Mouse (Mus musculus): ENCODE results near the gene Sh2d4b. TPM values are rescaled to one million over a fixed set of nuclear protein-coding genes. Genes with fewer than 3 reads are reported as not detected.
A peak's percentile ranks its signal among the peaks of the same experiment; 100 is the strongest.

Gene Sh2d4b
- total and polyA plus RNA-seq, 2 experiments from 2014 or later = 0.74 to 3.0 TPM

GRCm38 (mm10) chr14:40905813-40906212 lies 12.7 kb upstream of the Sh2d4b start:
- H3K27me3 ChIP-seq (ENCODE audit: insufficient read depth, low read length) = no peaks in the 10 kb centered on the region
- peaks cover 36% of the 10 kb centered on the region for H3K36me3 ChIP-seq (ENCODE audit: insufficient read depth, low read length)
- H3K4me1 ChIP-seq (ENCODE audit: insufficient read depth, low read length) = no peaks in the 10 kb centered on the region
- no peak for TF ChIP-seq CTCF (IDR thresholded peaks at IDR 0.05)
- no peak overlapping the region for H3K4me2 ChIP-seq (ENCODE audit: low read depth, low read length, poor library complexity, severe bottlenecking)
- ATAC-seq (ENCODE audit: low FRiP score) (no peak), DNase-seq (ENCODE audit: low spot score) (no peak)
- no peak overlapping the region for H3K27ac ChIP-seq (ENCODE audit: low read depth, low read length)
- no peak overlapping the region for H3K4me3 ChIP-seq (ENCODE audit: low read depth, low read length)
- 94% methylated on average over 8 of the region's 8 CpGs for WGBS
- H3K9me3 ChIP-seq (ENCODE audit: low read length) = no peaks in the 10 kb centered on the region
- H3K9ac ChIP-seq (replicated peaks; ENCODE audit: low read length, poor library complexity, severe bottlenecking) = no peak overlapping the region

DNA sequence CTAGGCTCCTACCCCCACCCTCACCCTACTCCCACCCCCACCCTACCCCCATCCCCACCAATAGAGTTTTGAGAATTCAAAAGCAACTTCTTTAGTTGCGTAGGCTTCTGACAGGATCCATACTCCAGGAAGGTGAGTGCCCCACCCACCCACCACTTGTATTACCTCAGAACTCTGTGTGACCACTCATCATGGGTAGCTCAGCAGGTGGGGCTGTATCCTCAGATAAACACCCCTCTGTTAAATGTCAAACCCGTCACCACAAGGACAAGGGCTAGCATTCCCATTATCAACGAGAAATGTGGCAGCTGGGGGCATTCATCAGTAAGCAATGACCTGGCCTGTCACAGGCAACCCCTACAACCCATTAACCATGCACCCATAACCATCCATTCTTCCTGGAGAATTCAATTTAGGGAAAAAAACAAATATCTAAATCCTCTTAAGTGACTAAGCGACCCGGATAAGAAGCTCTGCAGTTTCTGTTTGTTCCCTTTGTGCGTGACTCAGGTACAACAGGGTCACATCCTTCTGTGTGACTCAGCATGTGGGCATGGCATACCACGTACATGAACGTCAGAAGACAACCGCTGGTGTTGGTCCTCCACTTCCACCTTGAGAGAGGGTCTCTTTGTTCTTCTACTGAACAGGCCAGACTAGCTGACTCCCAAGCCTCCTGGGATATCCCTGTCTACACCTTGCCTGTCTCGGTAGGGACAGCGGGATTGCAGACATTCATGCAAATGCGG lies 9.4 kb upstream of the Sh2d4b start:
- H3K9me3 ChIP-seq (ENCODE audit: low read length) = no peaks in the 10 kb centered on the region
- TF ChIP-seq CTCF (IDR thresholded peaks at IDR 0.05) = no peak
- no peak overlapping the region for H3K27ac ChIP-seq (ENCODE audit: low read depth, low read length)
- DNase-seq (ENCODE audit: low spot score) (no peak), ATAC-seq (ENCODE audit: low FRiP score) (no peak)
- WGBS = 68% methylated on average over 12 of the region's 12 CpGs
- no peaks in the 10 kb centered on the region for H3K27me3 ChIP-seq (ENCODE audit: insufficient read depth, low read length)
- peaks cover 12% of the 10 kb centered on the region for H3K36me3 ChIP-seq (ENCODE audit: insufficient read depth, low read length)
- H3K4me3 ChIP-seq (ENCODE audit: low read depth, low read length) = no peak overlapping the region
- no peak overlapping the region for H3K4me2 ChIP-seq (ENCODE audit: low read depth, low read length, poor library complexity, severe bottlenecking)
- no peaks in the 10 kb centered on the region for H3K4me1 ChIP-seq (ENCODE audit: insufficient read depth, low read length)
- no peak overlapping the region for H3K9ac ChIP-seq (replicated peaks; ENCODE audit: low read length, poor library complexity, severe bottlenecking)

DNA sequence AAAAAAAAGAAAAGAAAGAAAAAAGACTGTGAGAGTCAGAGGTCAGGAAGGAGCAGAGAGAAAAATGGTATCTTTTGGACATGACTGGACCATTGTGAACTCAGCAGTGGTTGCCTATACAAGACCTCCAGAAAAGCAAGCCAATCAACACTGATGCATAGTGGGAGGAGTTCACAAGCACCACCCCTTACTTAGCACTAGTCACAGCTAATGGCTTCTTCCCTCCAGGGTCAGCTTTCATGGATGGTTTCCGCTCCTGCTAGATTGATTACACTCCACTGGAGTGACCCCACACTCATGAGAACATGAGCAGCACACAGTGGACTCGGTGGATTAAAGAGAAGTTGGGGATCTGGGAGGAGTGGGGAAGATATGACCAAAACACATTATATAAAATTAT lies 7.2 kb upstream of the Sh2d4b start:
- H3K4me1 ChIP-seq (ENCODE audit: insufficient read depth, low read length) = no peaks in the 10 kb centered on the region
- H3K27me3 ChIP-seq (ENCODE audit: insufficient read depth, low read length) = no peaks in the 10 kb centered on the region
- H3K9ac ChIP-seq (replicated peaks; ENCODE audit: low read length, poor library complexity, severe bottlenecking) = no peak overlapping the region
- H3K27ac ChIP-seq (ENCODE audit: low read depth, low read length) = no peak overlapping the region
- no peak overlapping the region for H3K4me2 ChIP-seq (ENCODE audit: low read depth, low read length, poor library complexity, severe bottlenecking)
- H3K36me3 ChIP-seq (ENCODE audit: insufficient read depth, low read length) = no peaks in the 10 kb centered on the region; the same call in 1 of the 2 replicates
- H3K4me3 ChIP-seq (ENCODE audit: low read depth, low read length) = no peak overlapping the region
- DNase-seq (ENCODE audit: low spot score) (no peak), ATAC-seq (ENCODE audit: low FRiP score) (no peak)
- WGBS = 85% methylated on average over 2 of the region's 2 CpGs
- H3K9me3 ChIP-seq (ENCODE audit: low read length) = no peaks in the 10 kb centered on the region
- TF ChIP-seq CTCF (IDR thresholded peaks at IDR 0.05) = no peak

DNA sequence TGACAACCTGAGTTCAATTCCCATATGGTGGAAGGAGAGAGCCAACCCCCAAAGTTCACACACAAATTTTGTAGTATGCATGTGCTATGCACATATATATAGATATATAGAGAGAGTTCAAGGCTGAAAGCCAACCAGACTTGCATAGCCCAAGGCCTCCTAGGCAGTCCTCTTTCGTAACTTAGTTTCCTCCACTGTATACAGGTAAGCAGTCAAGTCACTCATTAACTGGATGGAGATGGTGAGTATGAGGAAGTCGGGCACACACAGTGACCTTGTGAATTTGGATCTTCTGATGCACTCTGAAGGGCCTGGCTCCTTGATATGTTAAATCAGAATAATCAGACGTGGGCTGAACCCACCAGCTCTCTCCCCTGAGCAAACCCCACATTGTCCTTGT lies 4.8 kb upstream of the Sh2d4b start:
- no peak overlapping the region for H3K4me3 ChIP-seq (ENCODE audit: low read depth, low read length)
- H3K27me3 ChIP-seq (ENCODE audit: insufficient read depth, low read length) = no peaks in the 10 kb centered on the region
- H3K9me3 ChIP-seq (ENCODE audit: low read length) = no peaks in the 10 kb centered on the region
- H3K27ac ChIP-seq (ENCODE audit: low read depth, low read length) = no peak overlapping the region
- ATAC-seq (ENCODE audit: low FRiP score) (no peak), DNase-seq (ENCODE audit: low spot score) (no peak)
- no peak for TF ChIP-seq CTCF (IDR thresholded peaks at IDR 0.05)
- no peaks in the 10 kb centered on the region for H3K4me1 ChIP-seq (ENCODE audit: insufficient read depth, low read length)
- no peak overlapping the region for H3K9ac ChIP-seq (replicated peaks; ENCODE audit: low read length, poor library complexity, severe bottlenecking)
- no peak overlapping the region for H3K4me2 ChIP-seq (ENCODE audit: low read depth, low read length, poor library complexity, severe bottlenecking)
- 90% methylated on average over 3 of the region's 3 CpGs for WGBS
- no peaks in the 10 kb centered on the region; the same call in 1 of the 2 replicates for H3K36me3 ChIP-seq (ENCODE audit: insufficient read depth, low read length)

DNA sequence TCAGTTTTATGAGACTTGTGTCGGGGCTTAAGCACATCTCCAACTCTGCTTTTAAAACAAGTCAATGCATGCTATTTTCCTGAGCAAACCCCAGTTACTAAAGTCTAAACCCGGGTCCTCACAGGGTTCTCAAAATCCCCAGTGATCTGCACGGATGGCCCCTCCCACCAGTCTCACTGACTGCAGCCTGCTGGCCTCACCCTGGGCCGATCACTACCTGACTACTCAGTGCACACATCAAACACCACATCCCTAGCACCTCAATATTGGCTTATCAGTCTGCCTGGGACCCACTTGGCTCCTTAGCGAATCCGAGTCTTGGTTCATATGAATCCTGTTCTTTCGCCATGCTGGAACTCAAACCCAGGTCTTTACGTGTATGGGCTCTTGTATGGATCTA lies 2.6 kb upstream of the Sh2d4b start:
- H3K9me3 ChIP-seq (ENCODE audit: low read length) = no peaks in the 10 kb centered on the region
- ATAC-seq (ENCODE audit: low FRiP score) = no peak
- no peak overlapping the region for H3K27ac ChIP-seq (ENCODE audit: low read depth, low read length)
- DNase-seq (ENCODE audit: low spot score) = no peak
- WGBS = 77% methylated on average over 8 of the region's 8 CpGs
- no peak for TF ChIP-seq CTCF (IDR thresholded peaks at IDR 0.05)
- H3K27me3 ChIP-seq (ENCODE audit: insufficient read depth, low read length) = no peaks in the 10 kb centered on the region
- H3K36me3 ChIP-seq (ENCODE audit: insufficient read depth, low read length) = no peaks in the 10 kb centered on the region
- H3K4me3 ChIP-seq (ENCODE audit: low read depth, low read length) = no peak overlapping the region
- no peak overlapping the region for H3K4me2 ChIP-seq (ENCODE audit: low read depth, low read length, poor library complexity, severe bottlenecking)
- H3K4me1 ChIP-seq (ENCODE audit: insufficient read depth, low read length) = no peaks in the 10 kb centered on the region
- no peak overlapping the region for H3K9ac ChIP-seq (replicated peaks; ENCODE audit: low read length, poor library complexity, severe bottlenecking)

DNA sequence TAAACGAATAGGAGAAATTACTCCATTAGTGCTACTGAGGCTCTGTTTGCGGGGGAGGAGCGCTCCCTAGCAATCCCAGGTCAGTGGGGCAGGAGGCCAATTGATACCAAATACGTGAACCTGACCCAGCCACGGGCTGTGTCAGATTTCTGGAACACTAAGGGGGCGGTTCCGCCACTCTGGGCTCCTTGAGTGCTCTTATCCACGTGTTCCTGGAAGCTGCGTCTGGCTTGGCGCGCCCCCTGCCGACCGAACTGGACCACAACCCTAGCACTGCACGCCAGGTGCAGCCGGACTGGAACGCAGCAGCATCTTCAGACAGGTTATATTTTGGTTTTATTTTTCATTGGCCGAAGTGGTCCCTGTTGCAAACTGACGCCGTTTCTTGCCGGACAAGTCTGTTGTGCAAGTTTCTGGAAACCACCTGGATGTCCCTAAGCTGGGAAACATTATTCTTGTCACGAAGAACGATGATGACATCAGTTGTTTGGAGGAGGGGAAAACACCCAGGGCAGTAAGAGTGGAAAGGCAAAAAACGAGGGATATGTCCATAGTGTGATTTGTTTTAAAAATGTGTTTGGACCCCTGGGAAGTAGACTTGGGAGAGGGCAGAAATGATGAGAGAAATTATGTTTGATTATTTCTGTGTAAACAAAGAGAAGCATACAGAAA lies 1.6 kb upstream of the Sh2d4b start:
- no peaks in the 10 kb centered on the region for H3K36me3 ChIP-seq (ENCODE audit: insufficient read depth, low read length)
- no peaks in the 10 kb centered on the region for H3K4me1 ChIP-seq (ENCODE audit: insufficient read depth, low read length)
- WGBS = 12% methylated on average over 23 of the region's 23 CpGs
- H3K4me2 ChIP-seq (ENCODE audit: low read depth, low read length, poor library complexity, severe bottlenecking) = peak overlapping the region; percentile 25
- H3K9me3 ChIP-seq (ENCODE audit: low read length) = no peaks in the 10 kb centered on the region
- H3K27me3 ChIP-seq (ENCODE audit: insufficient read depth, low read length) = no peaks in the 10 kb centered on the region
- DNase-seq (ENCODE audit: low spot score) (peak; percentile 84), ATAC-seq (ENCODE audit: low FRiP score) (peak; percentile 84)
- H3K27ac ChIP-seq (ENCODE audit: low read depth, low read length) = no peak overlapping the region
- no peak overlapping the region for H3K9ac ChIP-seq (replicated peaks; ENCODE audit: low read length, poor library complexity, severe bottlenecking)
- H3K4me3 ChIP-seq (ENCODE audit: low read depth, low read length) = 0 out of 2 replicates have a peak overlapping the region, but pooled peaks have one; percentile 0
- TF ChIP-seq CTCF (IDR thresholded peaks at IDR 0.05) = peak; percentile 96

Measured in midbrain, postnatal 0 days (tissue).